Mouse (Mus musculus) kidney, adult 18-20 months (tissue): Measurements from ENCODE around the gene Zc3h15.
"Not testable (repeated sequence)": the region's sequence is repeated elsewhere in the genome, so short reads cannot be mapped to it uniquely, and the experiment has no call there.

Experiments
- DNase-seq: peaks from one replicate; pipeline ENCODE4 v3.0.0; 2021

Zc3h15 gene

GRCm38 (mm10) chr2:83674896-83675295 lies 30.7 kb downstream of the Zc3h15 start:
- DNase-seq, result no peak

GRCm38 (mm10) chr2:83675681-83676080 lies 31.4 kb downstream of the Zc3h15 start:
- no peak for DNase-seq

GRCm38 (mm10) chr2:83676226-83676870 lies 32.1 kb downstream of the Zc3h15 start:
- DNase-seq, result no peak

- DNase-seq, result no peak
These were observed 37.1 kb downstream of the Zc3h15 start for GRCm38 (mm10) chr2:83681332-83681731.

GRCm38 (mm10) chr2:83681785-83682184 lies 37.5 kb downstream of the Zc3h15 start:
- DNase-seq, result no peak

- DNase-seq, result no peak
These were observed 38.0 kb downstream of the Zc3h15 start for GRCm38 (mm10) chr2:83682282-83682681.

- DNase-seq, result no peak
These were observed 39.7 kb downstream of the Zc3h15 start for GRCm38 (mm10) chr2:83683731-83684519.

- DNase-seq, result no peak
These were observed 40.5 kb downstream of the Zc3h15 start for GRCm38 (mm10) chr2:83684691-83685090.

GRCm38 (mm10) chr2:83690372-83690771 lies 46.1 kb downstream of the Zc3h15 start:
- no peak for DNase-seq

GRCm38 (mm10) chr2:83692651-83693545 lies 48.7 kb downstream of the Zc3h15 start:
- DNase-seq, result peak; percentile 56

GRCm38 (mm10) chr2:83694061-83694460 lies 49.8 kb downstream of the Zc3h15 start:
- DNase-seq, result no peak

GRCm38 (mm10) chr2:83695345-83696247 lies 51.4 kb downstream of the Zc3h15 start:
- no peak for DNase-seq

GRCm38 (mm10) chr2:83698484-83698883 lies 54.2 kb downstream of the Zc3h15 start:
- DNase-seq, result no peak

- no peak for DNase-seq
These were observed 55.1 kb downstream of the Zc3h15 start for GRCm38 (mm10) chr2:83699324-83699723.

- no peak for DNase-seq
These were observed 56.4 kb downstream of the Zc3h15 start for GRCm38 (mm10) chr2:83700667-83701066.

- DNase-seq, result no peak
These were observed 58.2 kb downstream of the Zc3h15 start for GRCm38 (mm10) chr2:83702411-83702810.

- no peak for DNase-seq
These were observed 61.4 kb downstream of the Zc3h15 start for GRCm38 (mm10) chr2:83705580-83706158.

- peak; percentile 80 for DNase-seq
These were observed 65.8 kb downstream of the Zc3h15 start for GRCm38 (mm10) chr2:83709896-83710524.

- not testable (repeated sequence) for DNase-seq
These were observed 69.0 kb downstream of the Zc3h15 start for GRCm38 (mm10) chr2:83713281-83713680.

GRCm38 (mm10) chr2:83713946-83714345 lies 69.7 kb downstream of the Zc3h15 start:
- DNase-seq, result no peak
